Mouse (Mus musculus) midbrain, embryonic 13.5 days (tissue): ENCODE measurements around the gene Mast1. TPM values are rescaled to one million over a fixed set of nuclear protein-coding genes. Genes with fewer than 3 reads are reported as not detected.

ENCODE experiments used
- ATAC-seq: fragments of 200-750 bp; cut with Nextera tagmentation; 2 replicates; pipeline ENCODE4 v1.8.0; 2017; ENCODE audit warnings: mild to moderate bottlenecking, moderate TSS enrichment, moderate library complexity
- H3K27ac ChIP-seq: fragments of 300-500 bp; sonication (generic); 2 replicates; pipeline ENCODE4 v1.5.1; 2015; ENCODE audit warnings: inconsistent platforms, mild to moderate bottlenecking, moderate library complexity
- H3K27me3 ChIP-seq: fragments of 300-500 bp; sonication (generic); 2 replicates; pipeline ENCODE4 v1.6.1; 2015; ENCODE audit warnings: mild to moderate bottlenecking, inconsistent platforms
- H3K36me3 ChIP-seq: fragments of 300-500 bp; sonication (generic); 2 replicates; pipeline ENCODE4 v1.6.1; 2015; ENCODE audit warnings: mild to moderate bottlenecking, inconsistent platforms
- H3K4me1 ChIP-seq: fragments of 300-500 bp; sonication (generic); replicated peaks from 2 replicates; pipeline ENCODE4 v1.6.1; 2015; ENCODE audit warnings: inconsistent platforms
- H3K4me2 ChIP-seq: fragments of 300-500 bp; sonication (generic); replicated peaks from 2 replicates; pipeline ENCODE4 v1.6.1; 2015; ENCODE audit warnings: moderate library complexity, mild to moderate bottlenecking, inconsistent platforms
- H3K4me3 ChIP-seq: fragments of 300-500 bp; sonication (generic); replicated peaks from 2 replicates; pipeline ENCODE4 v1.5.1; 2015; ENCODE audit warnings: mild to moderate bottlenecking, inconsistent platforms
- H3K9ac ChIP-seq: fragments of 300-500 bp; sonication (generic); replicated peaks from 2 replicates; pipeline ENCODE4 v1.6.1; 2015; ENCODE audit warnings: mild to moderate bottlenecking, inconsistent platforms
- H3K9me3 ChIP-seq: fragments of 300-500 bp; sonication (generic); 2 replicates; pipeline ENCODE4 v1.6.1; 2016; ENCODE audit warnings: mild to moderate bottlenecking, inconsistent platforms
- WGBS: fragments of 180-500 bp; shearing (Covaris S2); methylation state at CpG from one replicate; pipeline ENCODE4 v1.1.7; 2015; 5-methylcytosine and 5-hydroxymethylcytosine counted together
- polyA plus RNA-seq: library from polyadenylated mRNA; unstranded; fragments of >200 nt; fragmentation: Nextera tagmentation; extraction: Ambion mirVana; gene quantifications from 2 replicates; pipeline ENCODE4 v1.2.1, GENCODE M21; 2015

The Mast1 gene
- polyA plus RNA-seq, 1 experiment from 2014 or later, result 56.1 TPM

- 87% methylated on average over 3 of the region's 3 CpGs for WGBS
- H3K9ac ChIP-seq, result peak within 1 kb of the TSS; percentile 63
- ATAC-seq, result no peak
These were observed 35.4 kb downstream of the Mast1 start, which contains the start of gene Klf1 for GRCm38 (mm10) chr8:84901752-84902151. Gene Klf1 (plus strand): TSS chr8:84901928.

GRCm38 (mm10) chr8:84901071-84901470, 36.1 kb downstream of the Mast1 start:
- H3K27me3 ChIP-seq, result peaks cover 43% of the 10 kb centered on the region
- no peak for ATAC-seq
- WGBS, result 56% methylated on average over 4 of the region's 4 CpGs

More at GRCm38 (mm10) chr8:84901752-84902151, 35.4 kb downstream of the Mast1 start, which contains the start of gene Klf1:
- Histone ChIP-seq H3K9me3 (no peaks in the 10 kb centered on the region), H3K4me2 (peak within 1 kb of the TSS; percentile 76), H3K36me3 (no peaks in the 10 kb centered on the region), H3K4me3 (peak within 1 kb of the TSS; percentile 46), H3K27ac (no peak within 1 kb of the TSS), H3K27me3 (peaks cover 43% of the 10 kb centered on the region), H3K4me1 (peaks cover 15% of the 10 kb centered on the region)

GRCm38 (mm10) chr8:84895963-84896362, 41.2 kb downstream of the Mast1 start:
- no peak for ATAC-seq
- H3K9me3 ChIP-seq, result no peaks in the 10 kb centered on the region
- 89% methylated on average over 5 of the region's 5 CpGs for WGBS
- H3K36me3 ChIP-seq, result peaks cover 5% of the 10 kb centered on the region; the same call in 1 of the 2 replicates
- no peak overlapping the region for H3K4me3 ChIP-seq
- H3K9ac ChIP-seq, result no peak overlapping the region
- no peak overlapping the region for H3K27ac ChIP-seq
- H3K27me3 ChIP-seq, result peaks cover 11% of the 10 kb centered on the region
- H3K4me1 ChIP-seq, result peaks cover 19% of the 10 kb centered on the region
- no peak overlapping the region for H3K4me2 ChIP-seq

More at GRCm38 (mm10) chr8:84901071-84901470, 36.1 kb downstream of the Mast1 start:
- H3K36me3 ChIP-seq, result no peaks in the 10 kb centered on the region
- no peak overlapping the region for H3K9ac ChIP-seq
- H3K4me2 ChIP-seq, result no peak overlapping the region
- H3K27ac ChIP-seq, result no peak overlapping the region
- no peak overlapping the region for H3K4me3 ChIP-seq
- peaks cover 15% of the 10 kb centered on the region for H3K4me1 ChIP-seq
- H3K9me3 ChIP-seq, result no peaks in the 10 kb centered on the region

GRCm38 (mm10) chr8:84893709-84894134, 43.4 kb downstream of the Mast1 start, which contains the start of gene Gcdh:
Gene Gcdh (minus strand): TSS chr8:84893921.
- H3K4me1 ChIP-seq, result peaks cover 19% of the 10 kb centered on the region
- peak; percentile 99 for ATAC-seq
- WGBS, result under 1% methylated on average over 11 of the region's 11 CpGs
- peak within 1 kb of the TSS; percentile 76 for H3K9ac ChIP-seq
- no peaks in the 10 kb centered on the region for H3K27me3 ChIP-seq
- H3K4me2 ChIP-seq, result peak within 1 kb of the TSS; percentile 71
- peaks cover 22% of the 10 kb centered on the region for H3K36me3 ChIP-seq
- H3K4me3 ChIP-seq, result peak within 1 kb of the TSS; percentile 57
- H3K9me3 ChIP-seq, result no peaks in the 10 kb centered on the region
- H3K27ac ChIP-seq, result peak within 1 kb of the TSS; percentile 10; the same call in 1 of the 2 replicates

GRCm38 (mm10) chr8:84892993-84893708, 44.0 kb downstream of the Mast1 start:
- peak overlapping the region; percentile 57 for H3K4me3 ChIP-seq
- H3K9me3 ChIP-seq, result no peaks in the 10 kb centered on the region
- no peaks in the 10 kb centered on the region for H3K27me3 ChIP-seq
- ATAC-seq, result peak; percentile 71
- peak overlapping the region; percentile 10; the same call in 1 of the 2 replicates for H3K27ac ChIP-seq
- H3K4me2 ChIP-seq, result peak overlapping the region; percentile 71
- peaks cover 28% of the 10 kb centered on the region for H3K36me3 ChIP-seq
- peak overlapping the region; percentile 76 for H3K9ac ChIP-seq
- H3K4me1 ChIP-seq, result peaks cover 19% of the 10 kb centered on the region
- 10% methylated on average over 31 of the region's 31 CpGs for WGBS

GRCm38 (mm10) chr8:84889141-84889540, 48.0 kb downstream of the Mast1 start:
- H3K4me1 ChIP-seq, result peaks cover 14% of the 10 kb centered on the region
- 98% methylated on average over 1 of the region's 1 CpGs for WGBS
- H3K36me3 ChIP-seq, result peaks cover 55% of the 10 kb centered on the region
- no peaks in the 10 kb centered on the region for H3K27me3 ChIP-seq
- no peak overlapping the region for H3K4me2 ChIP-seq
- no peak overlapping the region for H3K27ac ChIP-seq
- H3K9me3 ChIP-seq, result no peaks in the 10 kb centered on the region
- no peak overlapping the region for H3K4me3 ChIP-seq
- H3K9ac ChIP-seq, result no peak overlapping the region
- ATAC-seq, result no peak

- Histone ChIP-seq H3K9me3 (no peaks in the 10 kb centered on the region), H3K4me3 (no peak overlapping the region), H3K27ac (no peak overlapping the region), H3K9ac (no peak overlapping the region), H3K4me2 (no peak overlapping the region), H3K36me3 (peaks cover 55% of the 10 kb centered on the region), H3K4me1 (peaks cover 10% of the 10 kb centered on the region), H3K27me3 (no peaks in the 10 kb centered on the region)
- WGBS, result 93% methylated on average over 3 of the region's 3 CpGs
- no peak for ATAC-seq
These were observed 48.9 kb downstream of the Mast1 start for GRCm38 (mm10) chr8:84888280-84888679.

GRCm38 (mm10) chr8:84884728-84885127, 52.4 kb downstream of the Mast1 start:
- no peaks in the 10 kb centered on the region for H3K27me3 ChIP-seq
- 96% methylated on average over 4 of the region's 4 CpGs for WGBS
- no peak for ATAC-seq
- H3K4me1 ChIP-seq, result no peaks in the 10 kb centered on the region
- H3K4me3 ChIP-seq, result no peak overlapping the region
- no peak overlapping the region for H3K9ac ChIP-seq
- peaks cover 40% of the 10 kb centered on the region for H3K36me3 ChIP-seq
- no peak overlapping the region for H3K4me2 ChIP-seq
- H3K9me3 ChIP-seq, result no peaks in the 10 kb centered on the region
- no peak overlapping the region for H3K27ac ChIP-seq

GRCm38 (mm10) chr8:84878915-84879314, 58.2 kb downstream of the Mast1 start:
- Histone ChIP-seq H3K27me3 (no peaks in the 10 kb centered on the region), H3K27ac (no peak overlapping the region), H3K9me3 (no peaks in the 10 kb centered on the region), H3K4me3 (no peak overlapping the region), H3K36me3 (no peaks in the 10 kb centered on the region), H3K9ac (no peak overlapping the region), H3K4me1 (no peaks in the 10 kb centered on the region), H3K4me2 (no peak overlapping the region)
- no peak for ATAC-seq
- 73% methylated on average over 1 of the region's 1 CpGs for WGBS

- Histone ChIP-seq H3K4me2 (no peak overlapping the region), H3K9me3 (no peaks in the 10 kb centered on the region), H3K27ac (no peak overlapping the region), H3K4me1 (peaks cover 3% of the 10 kb centered on the region), H3K36me3 (no peaks in the 10 kb centered on the region), H3K9ac (no peak overlapping the region), H3K27me3 (peaks cover 4% of the 10 kb centered on the region), H3K4me3 (no peak overlapping the region)
- WGBS, result 78% methylated on average over 3 of the region's 3 CpGs
- no peak for ATAC-seq
These were observed 59.7 kb downstream of the Mast1 start for GRCm38 (mm10) chr8:84877297-84878035.

- Histone ChIP-seq H3K9me3 (no peaks in the 10 kb centered on the region), H3K4me2 (no peak overlapping the region), H3K4me3 (no peak overlapping the region), H3K4me1 (peaks cover 11% of the 10 kb centered on the region), H3K36me3 (peaks cover 10% of the 10 kb centered on the region), H3K9ac (no peak overlapping the region), H3K27ac (no peak overlapping the region), H3K27me3 (peaks cover 14% of the 10 kb centered on the region)
- 91% methylated on average over 3 of the region's 3 CpGs for WGBS
- no peak for ATAC-seq
These were observed 62.8 kb downstream of the Mast1 start for GRCm38 (mm10) chr8:84874339-84874738.

- Histone ChIP-seq H3K4me2 (peak overlapping the region; percentile 69), H3K27ac (no peak overlapping the region), H3K4me3 (no peak overlapping the region; the same call in 1 of the 2 replicates), H3K36me3 (peaks cover 23% of the 10 kb centered on the region), H3K9ac (no peak overlapping the region), H3K27me3 (peaks cover 14% of the 10 kb centered on the region), H3K4me1 (peaks cover 11% of the 10 kb centered on the region), H3K9me3 (no peaks in the 10 kb centered on the region)
- no peak for ATAC-seq
- 71% methylated on average over 4 of the region's 4 CpGs for WGBS
These were observed 64.1 kb downstream of the Mast1 start for GRCm38 (mm10) chr8:84873016-84873415.
